Mouse (Mus musculus) cortical plate, adult 2 months (tissue): ENCODE measurements around the gene Tmem86b.

Experiments
- CTCF ChIP-seq: fragments of 200-500 bp; IDR thresholded peaks from 2 replicates; pipeline ENCODE4 v1.5.1; 2011; ENCODE audit warnings: mild to moderate bottlenecking, control low read depth, low read length; ENCODE audit not compliant: insufficient read depth; ENCODE audit errors: extremely low read depth
- POLR2A ChIP-seq: fragments of 200-500 bp; IDR thresholded peaks from 2 replicates; pipeline ENCODE4 v1.6.1; 2011; ENCODE audit warnings: mild to moderate bottlenecking, low read length, control low read depth; ENCODE audit not compliant: insufficient read depth; ENCODE audit errors: extremely low read depth

DNA sequence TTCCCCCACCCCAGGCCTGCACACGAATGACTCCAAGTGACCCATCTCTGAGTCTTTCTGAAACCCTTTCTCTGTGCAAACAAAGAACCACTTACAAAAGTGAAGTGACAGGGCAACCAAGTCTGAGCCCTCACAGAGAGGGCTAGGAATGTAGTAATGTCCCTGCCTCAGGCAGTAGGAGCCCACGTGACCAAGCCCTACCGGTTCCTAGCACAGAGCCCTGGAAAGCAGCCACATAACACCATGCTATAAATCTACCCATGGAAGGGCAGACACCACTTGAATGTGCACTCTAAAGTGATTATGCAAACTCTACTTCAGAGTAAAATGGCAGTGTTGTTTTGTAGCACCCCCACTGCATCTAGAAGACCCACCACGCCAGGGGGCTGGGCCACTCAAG is 40.7 kb upstream of the Tmem86b start:
- TF ChIP-seq CTCF (no peak), POLR2A (no peak)
